Mouse (Mus musculus): ENCODE measurements around the gene Mettl24. TPM values are rescaled to one million over a fixed set of nuclear protein-coding genes. Genes with fewer than 3 reads are reported as not detected.

The Mettl24 gene
- polyA plus RNA-seq, 1 experiment from 2014 or later = 17.1 TPM

GRCm38 (mm10) chr10:40666943-40667342 lies 16.1 kb upstream of the Mettl24 start:
- no peak for DNase-seq (ENCODE audit: low spot score)
- Histone ChIP-seq H3K4me2 (replicated peaks; ENCODE audit: low read depth, low read length) (no peak overlapping the region), H3K27ac (ENCODE audit: low read length) (no peak overlapping the region), H3K36me3 (ENCODE audit: insufficient read depth, low read length) (no peaks in the 10 kb centered on the region), H3K9ac (replicated peaks; ENCODE audit: low read depth) (no peak overlapping the region), H3K4me3 (ENCODE audit: low read depth, low read length) (no peak overlapping the region), H3K4me1 (ENCODE audit: insufficient read depth, low read depth, low read length) (no peaks in the 10 kb centered on the region), H3K27me3 (replicated peaks; ENCODE audit: insufficient read depth, low read length) (no peaks in the 10 kb centered on the region), H3K9me3 (ENCODE audit: low read length) (no peaks in the 10 kb centered on the region)
- no peak for ATAC-seq
- no peak for TF ChIP-seq CTCF (IDR thresholded peaks at IDR 0.05)
- 77% methylated on average over 1 of the region's 1 CpGs for WGBS

- no peak for ATAC-seq
- TF ChIP-seq EP300 (IDR thresholded peaks at IDR 0.05) = no peak
- TF ChIP-seq CTCF (IDR thresholded peaks at IDR 0.05) = no peak
- no peaks in the 10 kb centered on the region for H3K27me3 ChIP-seq (replicated peaks; ENCODE audit: insufficient read depth, low read length)
Measured at GRCm38 (mm10) chr10:40668640-40669039, 14.4 kb upstream of the Mettl24 start.

GRCm38 (mm10) chr10:40672587-40673296 lies 10.3 kb upstream of the Mettl24 start:
- Histone ChIP-seq H3K27ac (ENCODE audit: low read length) (no peak overlapping the region), H3K4me2 (replicated peaks; ENCODE audit: low read depth, low read length) (no peak overlapping the region), H3K9me3 (ENCODE audit: low read length) (no peaks in the 10 kb centered on the region), H3K4me3 (ENCODE audit: low read depth, low read length) (no peak overlapping the region), H3K9ac (replicated peaks; ENCODE audit: low read depth) (no peak overlapping the region), H3K36me3 (ENCODE audit: insufficient read depth, low read length) (no peaks in the 10 kb centered on the region), H3K27me3 (replicated peaks; ENCODE audit: insufficient read depth, low read length) (no peaks in the 10 kb centered on the region), H3K4me1 (ENCODE audit: insufficient read depth, low read depth, low read length) (peaks cover 6% of the 10 kb centered on the region; the same call in 1 of the 2 replicates)
- ATAC-seq (no peak), DNase-seq (ENCODE audit: low spot score) (no peak)
- WGBS = 57% methylated on average over 8 of the region's 8 CpGs
- TF ChIP-seq EP300 (IDR thresholded peaks at IDR 0.05) = no peak
- TF ChIP-seq CTCF (IDR thresholded peaks at IDR 0.05) = no peak

More at GRCm38 (mm10) chr10:40668640-40669039, 14.4 kb upstream of the Mettl24 start:
- no peaks in the 10 kb centered on the region for H3K36me3 ChIP-seq (ENCODE audit: insufficient read depth, low read length)
- H3K4me1 ChIP-seq (ENCODE audit: insufficient read depth, low read depth, low read length) = no peaks in the 10 kb centered on the region
- no peak for DNase-seq (ENCODE audit: low spot score)
- H3K4me2 ChIP-seq (replicated peaks; ENCODE audit: low read depth, low read length) = no peak overlapping the region
- no peaks in the 10 kb centered on the region for H3K9me3 ChIP-seq (ENCODE audit: low read length)
- no peak overlapping the region for H3K9ac ChIP-seq (replicated peaks; ENCODE audit: low read depth)
- no peak overlapping the region for H3K27ac ChIP-seq (ENCODE audit: low read length)
- H3K4me3 ChIP-seq (ENCODE audit: low read depth, low read length) = no peak overlapping the region

- no peak for DNase-seq (ENCODE audit: low spot score)
- H3K9me3 ChIP-seq (ENCODE audit: low read length) = no peaks in the 10 kb centered on the region
- ATAC-seq = no peak
- peaks cover 6% of the 10 kb centered on the region; the same call in 1 of the 2 replicates for H3K4me1 ChIP-seq (ENCODE audit: insufficient read depth, low read depth, low read length)
- H3K36me3 ChIP-seq (ENCODE audit: insufficient read depth, low read length) = no peaks in the 10 kb centered on the region
- 59% methylated on average over 7 of the region's 7 CpGs for WGBS
- H3K4me2 ChIP-seq (replicated peaks; ENCODE audit: low read depth, low read length) = no peak overlapping the region
- no peaks in the 10 kb centered on the region for H3K27me3 ChIP-seq (replicated peaks; ENCODE audit: insufficient read depth, low read length)
- no peak for TF ChIP-seq CTCF (IDR thresholded peaks at IDR 0.05)
- no peak for TF ChIP-seq EP300 (IDR thresholded peaks at IDR 0.05)
- no peak overlapping the region for H3K27ac ChIP-seq (ENCODE audit: low read length)
- H3K4me3 ChIP-seq (ENCODE audit: low read depth, low read length) = no peak overlapping the region
- H3K9ac ChIP-seq (replicated peaks; ENCODE audit: low read depth) = no peak overlapping the region
Measured at GRCm38 (mm10) chr10:40673297-40673665, 9.8 kb upstream of the Mettl24 start.

GRCm38 (mm10) chr10:40674151-40674550 lies 8.9 kb upstream of the Mettl24 start:
- 7% methylated on average over 13 of the region's 13 CpGs for WGBS
- no peak overlapping the region for H3K27ac ChIP-seq (ENCODE audit: low read length)
- H3K4me1 ChIP-seq (ENCODE audit: insufficient read depth, low read depth, low read length) = peaks cover 6% of the 10 kb centered on the region; the same call in 1 of the 2 replicates
- peak overlapping the region; percentile 38 for H3K4me2 ChIP-seq (replicated peaks; ENCODE audit: low read depth, low read length)
- ATAC-seq (no peak), DNase-seq (ENCODE audit: low spot score) (peak; percentile 12)
- H3K9me3 ChIP-seq (ENCODE audit: low read length) = no peaks in the 10 kb centered on the region
- H3K36me3 ChIP-seq (ENCODE audit: insufficient read depth, low read length) = no peaks in the 10 kb centered on the region
- no peak overlapping the region for H3K9ac ChIP-seq (replicated peaks; ENCODE audit: low read depth)
- H3K4me3 ChIP-seq (ENCODE audit: low read depth, low read length) = no peak overlapping the region
- TF ChIP-seq CTCF (IDR thresholded peaks at IDR 0.05) (no peak), EP300 (IDR thresholded peaks at IDR 0.05) (no peak)
- H3K27me3 ChIP-seq (replicated peaks; ENCODE audit: insufficient read depth, low read length) = no peaks in the 10 kb centered on the region

GRCm38 (mm10) chr10:40675921-40676320 lies 7.2 kb upstream of the Mettl24 start:
- DNase-seq (ENCODE audit: low spot score) (no peak), ATAC-seq (no peak)
- no peak overlapping the region for H3K4me3 ChIP-seq (ENCODE audit: low read depth, low read length)
- H3K9me3 ChIP-seq (ENCODE audit: low read length) = no peaks in the 10 kb centered on the region
- H3K27me3 ChIP-seq (replicated peaks; ENCODE audit: insufficient read depth, low read length) = no peaks in the 10 kb centered on the region
- no peaks in the 10 kb centered on the region for H3K36me3 ChIP-seq (ENCODE audit: insufficient read depth, low read length)
- H3K4me1 ChIP-seq (ENCODE audit: insufficient read depth, low read depth, low read length) = peaks cover 6% of the 10 kb centered on the region; the same call in 1 of the 2 replicates
- no peak overlapping the region for H3K27ac ChIP-seq (ENCODE audit: low read length)
- no peak for TF ChIP-seq EP300 (IDR thresholded peaks at IDR 0.05)
- no peak for TF ChIP-seq CTCF (IDR thresholded peaks at IDR 0.05)
- H3K9ac ChIP-seq (replicated peaks; ENCODE audit: low read depth) = no peak overlapping the region
- 80% methylated on average over 7 of the region's 7 CpGs for WGBS
- H3K4me2 ChIP-seq (replicated peaks; ENCODE audit: low read depth, low read length) = no peak overlapping the region
